Mouse (Mus musculus) intestine, embryonic 16.5 days (tissue): ENCODE data around the gene Meaf6. TPM values are rescaled to one million over a fixed set of nuclear protein-coding genes. Genes with fewer than 3 reads are reported as not detected.

ENCODE experiments used
- ATAC-seq: fragments of 200-750 bp; cut with Nextera tagmentation; 2 replicates; pipeline ENCODE4 v1.8.0; 2017; ENCODE audit warnings: moderate TSS enrichment, moderate library complexity
- H3K27ac ChIP-seq: fragments of 300-500 bp; sonication (generic); 2 replicates; pipeline ENCODE4 v1.5.1; 2014; ENCODE audit warnings: mild to moderate bottlenecking, low read length
- H3K27me3 ChIP-seq: fragments of 300-500 bp; sonication (generic); replicated peaks from 2 replicates; pipeline ENCODE4 v1.6.1; 2014; ENCODE audit warnings: low read length, control low read depth, mixed read lengths; ENCODE audit not compliant: control insufficient read depth, insufficient read depth
- H3K36me3 ChIP-seq: fragments of 300-500 bp; sonication (generic); 2 replicates; pipeline ENCODE4 v1.6.1; 2014; ENCODE audit warnings: low read length, control low read depth; ENCODE audit not compliant: control insufficient read depth, insufficient read depth
- H3K4me1 ChIP-seq: fragments of 300-500 bp; sonication (generic); 2 replicates; pipeline ENCODE4 v1.6.1; 2014; ENCODE audit warnings: low read length, control low read depth, mixed read lengths; ENCODE audit not compliant: control insufficient read depth, insufficient read depth
- H3K4me2 ChIP-seq: fragments of 300-500 bp; sonication (generic); 2 replicates; pipeline ENCODE4 v1.6.1; 2014; ENCODE audit warnings: low read depth, low read length, control low read depth
- H3K4me3 ChIP-seq: fragments of 300-500 bp; sonication (generic); 2 replicates; pipeline ENCODE4 v1.5.1; 2014; ENCODE audit warnings: mild to moderate bottlenecking, low read length
- H3K9ac ChIP-seq: fragments of 300-500 bp; sonication (generic); 2 replicates; pipeline ENCODE4 v1.6.1; 2014; ENCODE audit warnings: low read depth, low read length
- H3K9me3 ChIP-seq: fragments of 300-500 bp; sonication (generic); 2 replicates; pipeline ENCODE4 v1.6.1; 2016; ENCODE audit warnings: low read length, control low read depth; ENCODE audit not compliant: control insufficient read depth
- WGBS: fragments of 180-500 bp; shearing (Covaris S2); extraction: QIAGEN DNeasy Blood & Tissue Kit; methylation state at CpG from one replicate; pipeline ENCODE4 v1.1.7; 2014; 5-methylcytosine and 5-hydroxymethylcytosine counted together
- polyA plus RNA-seq: library from polyadenylated mRNA; unstranded; fragments of >200 nt; fragmentation: Nextera tagmentation; extraction: Ambion mirVana; gene quantifications from 2 replicates; pipeline ENCODE4 v1.2.1, GENCODE M21; 2015

The Meaf6 gene
- polyA plus RNA-seq, 1 experiment from 2014 or later = 40.3 TPM

GRCm38 (mm10) chr4:125066490-125067370 lies 18.2 kb upstream of the Meaf6 start, which contains the start of gene Snip1:
Snip1 (plus strand) TSS chr4:125066672.
- Histone ChIP-seq H3K4me2 (peak within 1 kb of the TSS; percentile 90), H3K27me3 (0 out of 2 replicates have a peak, but pooled peaks cover 3% of the 10 kb centered on the region), H3K4me1 (peaks cover 14% of the 10 kb centered on the region), H3K9me3 (no peaks in the 10 kb centered on the region), H3K27ac (peak within 1 kb of the TSS; percentile 65), H3K4me3 (peak within 1 kb of the TSS; percentile 93), H3K36me3 (peaks cover 10% of the 10 kb centered on the region; the same call in 1 of the 2 replicates), H3K9ac (peak within 1 kb of the TSS; percentile 90)
- WGBS = under 1% methylated on average over 73 of the region's 78 CpGs
- ATAC-seq = peak; percentile 95

DNA sequence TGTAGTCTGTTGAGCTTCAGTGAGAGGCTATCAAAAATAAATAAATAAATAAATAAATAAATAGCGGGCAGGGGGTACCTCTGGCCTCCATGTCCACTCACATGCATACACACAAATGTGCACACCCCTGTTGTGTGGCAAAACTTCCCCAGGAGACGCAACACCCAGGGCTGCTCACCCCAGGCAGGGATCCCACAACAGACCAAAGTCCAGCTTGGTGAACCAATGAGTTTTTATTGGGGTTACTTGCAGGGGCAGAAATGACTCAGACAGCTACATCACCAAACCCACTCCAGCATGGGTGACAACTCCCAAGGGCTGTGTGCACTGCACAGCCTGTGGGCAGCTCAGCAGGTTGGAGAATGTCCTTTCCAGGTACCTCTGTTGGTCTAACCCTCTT lies 7.2 kb upstream of the Meaf6 start:
- Histone ChIP-seq H3K4me1 (peaks cover 9% of the 10 kb centered on the region), H3K36me3 (0 out of 2 replicates have a peak, but pooled peaks cover 6% of the 10 kb centered on the region), H3K27me3 (no peaks in the 10 kb centered on the region), H3K4me3 (no peak overlapping the region), H3K4me2 (no peak overlapping the region; the same call in 1 of the 2 replicates), H3K9ac (no peak overlapping the region), H3K27ac (peak overlapping the region; percentile 20; the same call in 1 of the 2 replicates), H3K9me3 (0 out of 2 replicates have a peak, but pooled peaks cover 4% of the 10 kb centered on the region)
- 73% methylated on average over 2 of the region's 2 CpGs for WGBS
- peak; percentile 79 for ATAC-seq

DNA sequence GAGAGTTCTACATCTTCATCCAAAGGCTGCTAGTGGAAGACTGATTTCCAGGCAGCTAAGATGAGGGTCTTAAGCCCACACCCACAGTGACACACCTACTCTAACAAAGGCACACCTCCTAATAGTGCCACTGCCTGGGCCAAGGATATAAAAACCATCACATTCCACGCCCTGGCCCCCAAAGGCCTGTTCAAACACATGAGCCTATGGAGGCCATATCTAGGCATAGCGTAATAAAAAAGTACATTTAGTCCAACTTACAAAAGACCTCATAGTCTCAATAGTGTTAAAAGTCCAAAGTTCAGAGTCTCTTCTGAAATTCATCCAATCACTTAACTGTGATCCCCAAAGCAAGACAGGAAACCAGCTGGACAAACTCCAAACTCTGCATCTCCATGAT lies 6.2 kb upstream of the Meaf6 start:
- 61% methylated on average over 2 of the region's 2 CpGs for WGBS
- peak; percentile 63 for ATAC-seq

DNA sequence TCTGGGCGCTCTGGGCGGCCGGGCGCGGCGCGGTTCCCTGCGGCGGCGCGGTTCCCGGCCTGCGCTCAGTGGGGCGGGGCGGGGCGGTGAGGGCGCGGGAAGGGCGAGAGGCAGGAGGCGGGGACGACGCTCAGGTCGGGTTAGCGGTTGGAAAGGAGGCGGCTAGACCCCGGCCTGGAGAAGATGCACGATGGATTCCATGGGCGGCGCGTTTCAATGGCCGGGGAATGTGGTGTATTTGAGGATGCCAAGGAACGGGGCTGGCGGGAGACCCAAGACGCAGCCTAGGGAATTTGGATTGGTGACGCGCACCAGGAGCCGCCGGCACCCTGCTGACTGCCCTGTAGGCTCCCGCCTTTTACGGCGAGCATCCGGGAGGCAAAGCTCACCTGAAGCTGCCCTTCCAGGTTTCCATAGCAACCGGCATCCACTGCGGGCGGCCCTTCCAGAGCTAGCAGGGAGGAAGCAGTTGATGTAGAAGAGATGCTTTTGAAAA lies 460 bp downstream of the Meaf6 start:
- WGBS = under 1% methylated on average over 45 of the region's 45 CpGs
- peak overlapping the region; percentile 51 for H3K4me2 ChIP-seq
- H3K27me3 ChIP-seq = no peaks in the 10 kb centered on the region
- peak; percentile 98 for ATAC-seq
- H3K9ac ChIP-seq = peak overlapping the region; percentile 86
- H3K4me3 ChIP-seq = peak overlapping the region; percentile 79
- H3K4me1 ChIP-seq = peaks cover 8% of the 10 kb centered on the region; the same call in 1 of the 2 replicates
- peak overlapping the region; percentile 97 for H3K27ac ChIP-seq
- 0 out of 2 replicates have a peak, but pooled peaks cover 7% of the 10 kb centered on the region for H3K36me3 ChIP-seq
- H3K9me3 ChIP-seq = 0 out of 2 replicates have a peak, but pooled peaks cover 4% of the 10 kb centered on the region

More for the DNA sequence above, 6.2 kb upstream of the Meaf6 start:
- no peaks in the 10 kb centered on the region for H3K27me3 ChIP-seq
- no peak overlapping the region for H3K27ac ChIP-seq
- no peak overlapping the region for H3K4me3 ChIP-seq
- peaks cover 9% of the 10 kb centered on the region for H3K4me1 ChIP-seq
- no peak overlapping the region for H3K4me2 ChIP-seq
- 0 out of 2 replicates have a peak, but pooled peaks cover 3% of the 10 kb centered on the region for H3K36me3 ChIP-seq
- H3K9ac ChIP-seq = no peak overlapping the region
- H3K9me3 ChIP-seq = 0 out of 2 replicates have a peak, but pooled peaks cover 4% of the 10 kb centered on the region

DNA sequence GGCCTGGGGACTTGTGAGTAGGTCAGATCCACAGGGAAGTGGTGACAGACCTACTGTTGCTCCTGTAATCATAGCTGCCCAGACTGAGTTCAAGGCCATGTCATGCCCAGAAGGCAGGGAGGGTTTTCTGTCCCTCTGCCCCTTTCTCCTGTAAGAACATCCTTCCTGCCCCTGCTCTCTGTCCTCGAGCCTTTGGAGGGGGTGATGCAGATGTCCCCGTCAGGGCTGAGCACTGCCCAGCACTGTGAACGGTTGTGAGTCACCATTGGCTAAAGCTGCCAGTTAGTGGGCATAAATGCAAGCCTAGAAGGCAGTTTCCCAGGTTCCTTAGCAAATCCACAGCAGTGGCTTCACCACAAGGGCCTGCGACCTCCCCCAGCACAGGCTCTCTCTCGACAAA lies 8.1 kb downstream of the Meaf6 start:
- H3K9ac ChIP-seq = no peak overlapping the region
- peaks cover 18% of the 10 kb centered on the region; the same call in 1 of the 2 replicates for H3K36me3 ChIP-seq
- no peak overlapping the region for H3K27ac ChIP-seq
- WGBS = 87% methylated on average over 5 of the region's 5 CpGs
- no peak overlapping the region for H3K4me3 ChIP-seq
- H3K27me3 ChIP-seq = no peaks in the 10 kb centered on the region
- no peaks in the 10 kb centered on the region for H3K9me3 ChIP-seq
- no peaks in the 10 kb centered on the region for H3K4me1 ChIP-seq
- ATAC-seq = no peak
- no peak overlapping the region for H3K4me2 ChIP-seq

GRCm38 (mm10) chr4:125096066-125096465 lies 11.1 kb downstream of the Meaf6 start:
- Histone ChIP-seq H3K4me1 (no peaks in the 10 kb centered on the region), H3K36me3 (peaks cover 6% of the 10 kb centered on the region; the same call in 1 of the 2 replicates), H3K4me2 (no peak overlapping the region), H3K9ac (no peak overlapping the region), H3K9me3 (no peaks in the 10 kb centered on the region), H3K27me3 (no peaks in the 10 kb centered on the region), H3K4me3 (no peak overlapping the region), H3K27ac (no peak overlapping the region)
- ATAC-seq = no peak
- 81% methylated on average over 5 of the region's 5 CpGs for WGBS

GRCm38 (mm10) chr4:125097412-125097811 lies 12.5 kb downstream of the Meaf6 start:
- peaks cover 3% of the 10 kb centered on the region; the same call in 1 of the 2 replicates for H3K36me3 ChIP-seq
- no peak overlapping the region for H3K27ac ChIP-seq
- H3K4me1 ChIP-seq = no peaks in the 10 kb centered on the region
- H3K4me3 ChIP-seq = no peak overlapping the region
- no peak overlapping the region for H3K9ac ChIP-seq
- ATAC-seq = no peak
- H3K9me3 ChIP-seq = no peaks in the 10 kb centered on the region
- no peaks in the 10 kb centered on the region for H3K27me3 ChIP-seq
- no peak overlapping the region for H3K4me2 ChIP-seq
- 82% methylated on average over 4 of the region's 4 CpGs for WGBS

DNA sequence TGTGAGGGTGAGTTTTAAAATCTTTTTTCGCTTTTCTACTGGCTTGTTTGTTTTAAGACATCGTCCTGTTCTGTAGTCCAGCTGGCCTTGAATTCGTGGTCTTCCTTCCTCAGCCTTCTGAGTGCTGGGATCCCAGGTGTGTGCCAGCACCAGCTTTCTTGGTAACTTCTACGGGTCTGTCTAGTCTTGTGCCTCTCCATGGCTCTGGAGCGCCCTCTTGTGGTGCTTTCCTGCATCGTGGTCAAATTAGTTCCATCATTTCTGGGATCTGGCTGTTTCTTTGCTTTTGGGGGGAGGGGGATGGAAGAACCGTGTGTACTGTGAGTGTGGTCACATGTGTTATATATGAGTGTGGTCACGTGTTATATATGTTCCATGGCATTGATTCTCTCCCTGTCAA lies 14.5 kb downstream of the Meaf6 start:
- 6% methylated on average over 8 of the region's 8 CpGs for WGBS
- H3K27ac ChIP-seq = no peak overlapping the region
- no peaks in the 10 kb centered on the region for H3K27me3 ChIP-seq
- ATAC-seq = peak; percentile 82
- H3K4me1 ChIP-seq = no peaks in the 10 kb centered on the region
- H3K36me3 ChIP-seq = peaks cover 4% of the 10 kb centered on the region
- no peak overlapping the region for H3K9ac ChIP-seq
- H3K9me3 ChIP-seq = no peaks in the 10 kb centered on the region
- H3K4me3 ChIP-seq = no peak overlapping the region
- no peak overlapping the region for H3K4me2 ChIP-seq

- no peaks in the 10 kb centered on the region for H3K4me1 ChIP-seq
- H3K9ac ChIP-seq = no peak overlapping the region
- no peak overlapping the region for H3K27ac ChIP-seq
- H3K4me3 ChIP-seq = no peak overlapping the region
- no peaks in the 10 kb centered on the region for H3K9me3 ChIP-seq
- no peak for ATAC-seq
- H3K36me3 ChIP-seq = peaks cover 6% of the 10 kb centered on the region
- no peak overlapping the region for H3K4me2 ChIP-seq
- H3K27me3 ChIP-seq = no peaks in the 10 kb centered on the region
- whole genome bisulfite sequencing = 84% methylated on average over 13 of the region's 13 CpGs
Measured at GRCm38 (mm10) chr4:125101334-125101733, 16.4 kb downstream of the Meaf6 start.
